Mouse (Mus musculus) kidney, postnatal 10 days (tissue): ENCODE results near the gene Igfbp4.

Experiments used
- DNase-seq: peaks from one replicate; pipeline ENCODE4 v3.0.0; 2021; ENCODE audit warnings: mixed read lengths

The Igfbp4 gene

GRCm38 (mm10) chr11:99041051-99041729 lies at the start of gene Igfbp4:
Gene Igfbp4 (plus strand): TSS chr11:99041244.
- peak; percentile 92 for DNase-seq

- DNase-seq = no peak
Observed at GRCm38 (mm10) chr11:98995987-98996386, 45.1 kb upstream of the Igfbp4 start.

- no peak for DNase-seq
Observed at GRCm38 (mm10) chr11:98997659-98998058, 43.4 kb upstream of the Igfbp4 start.

GRCm38 (mm10) chr11:98998776-98999175 lies 42.3 kb upstream of the Igfbp4 start:
- no peak for DNase-seq

GRCm38 (mm10) chr11:98999243-98999642 lies 41.8 kb upstream of the Igfbp4 start:
- DNase-seq = no peak

- DNase-seq = no peak
Observed at GRCm38 (mm10) chr11:99006788-99007187, 34.3 kb upstream of the Igfbp4 start.

- no peak for DNase-seq
Observed at GRCm38 (mm10) chr11:99010124-99010523, 30.9 kb upstream of the Igfbp4 start.

GRCm38 (mm10) chr11:99010706-99011105 lies 30.3 kb upstream of the Igfbp4 start:
- no peak for DNase-seq

GRCm38 (mm10) chr11:99013856-99014255 lies 27.2 kb upstream of the Igfbp4 start:
- no peak for DNase-seq

- no peak for DNase-seq
Observed at GRCm38 (mm10) chr11:99019844-99020243, 21.2 kb upstream of the Igfbp4 start.

GRCm38 (mm10) chr11:99022384-99022933 lies 18.6 kb upstream of the Igfbp4 start:
- no peak for DNase-seq

- DNase-seq = no peak
Observed at GRCm38 (mm10) chr11:99023094-99023493, 17.9 kb upstream of the Igfbp4 start.

- DNase-seq = peak; percentile 86
Observed at GRCm38 (mm10) chr11:99023500-99024467, 17.3 kb upstream of the Igfbp4 start, which contains the start of gene Top2a. Gene Top2a (minus strand): TSS chr11:99024189.

- no peak for DNase-seq
Observed at GRCm38 (mm10) chr11:99024468-99025134, 16.4 kb upstream of the Igfbp4 start.

- no peak for DNase-seq
Observed at GRCm38 (mm10) chr11:99025878-99026277, 15.2 kb upstream of the Igfbp4 start.

GRCm38 (mm10) chr11:99026899-99027440 lies 14.1 kb upstream of the Igfbp4 start:
- DNase-seq = no peak

GRCm38 (mm10) chr11:99035350-99035749 lies 5.7 kb upstream of the Igfbp4 start:
- no peak for DNase-seq

GRCm38 (mm10) chr11:99036254-99036653 lies 4.8 kb upstream of the Igfbp4 start:
- DNase-seq = no peak

- DNase-seq = peak; percentile 91
Observed at GRCm38 (mm10) chr11:99039782-99040181, 1.3 kb upstream of the Igfbp4 start.

GRCm38 (mm10) chr11:99040346-99040974 lies 584 bp upstream of the Igfbp4 start:
- peak; percentile 65 for DNase-seq

- DNase-seq = no peak
Observed at GRCm38 (mm10) chr11:99041841-99042780, 1.1 kb downstream of the Igfbp4 start.
